Mouse (Mus musculus): ENCODE results near the gene Bmp2k.

GRCm38 (mm10) chr5:96965503-96965902 lies 32.0 kb upstream of the Bmp2k start:
- TF ChIP-seq SIN3A (IDR thresholded peaks at IDR 0.05; ENCODE audit: low read length) (no peak), CTCF (conservative IDR thresholded peaks at IDR 0.05 in 1 of 2, IDR thresholded peaks at IDR 0.05 in 1 of 2; ENCODE audit: low read depth in 2 of 2, low read length in 2 of 2) (no peak), EP300 (IDR thresholded peaks at IDR 0.05; ENCODE audit: low read length) (no peak), MAFK (IDR thresholded peaks at IDR 0.05; ENCODE audit: insufficient replicate concordance, low read length) (no peak), BHLHE40 (IDR thresholded peaks at IDR 0.05; ENCODE audit: low read depth, low read length) (no peak), POLR2A (IDR thresholded peaks at IDR 0.05; ENCODE audit: low read depth, low read length) (no peak), USF1 (IDR thresholded peaks at IDR 0.05; ENCODE audit: low read depth, low read length) (no peak), CHD2 (IDR thresholded peaks at IDR 0.05; ENCODE audit: low read length) (no peak), MYC (IDR thresholded peaks at IDR 0.05; ENCODE audit: low read depth, low read length) (no peak), RAD21 (IDR thresholded peaks at IDR 0.05; ENCODE audit: low read depth, low read length) (no peak), JUND (conservative IDR thresholded peaks at IDR 0.05; ENCODE audit: low read depth, low read length) (no peak), NELFE (IDR thresholded peaks at IDR 0.05; ENCODE audit: low read depth, low read length) (no peak), ZMIZ1 (IDR thresholded peaks at IDR 0.05; ENCODE audit: low read depth, low read length) (no peak)

Data from CH12.LX (cell line).